Mouse (Mus musculus) thymus, adult 2 months (tissue): Measurements from ENCODE around the gene Wwox.

Source experiments
- CTCF ChIP-seq: fragments of 200-500 bp; IDR thresholded peaks from 2 replicates; pipeline ENCODE4 v1.5.1; 2012; ENCODE audit warnings: mild to moderate bottlenecking, control low read depth, low read length, moderate library complexity, borderline replicate concordance; ENCODE audit not compliant: control insufficient read depth, poor library complexity, insufficient read depth; ENCODE audit errors: extremely low read depth
- POLR2A ChIP-seq: fragments of 200-500 bp; IDR thresholded peaks from 2 replicates; pipeline ENCODE4 v1.6.1; 2012; ENCODE audit warnings: mild to moderate bottlenecking, low read length, control low read depth, moderate library complexity; ENCODE audit not compliant: control insufficient read depth, poor library complexity, insufficient read depth; ENCODE audit errors: extremely low read depth

- TF ChIP-seq CTCF: no peak
- TF ChIP-seq POLR2A: no peak
These were observed 367.5 kb downstream of the Wwox start for GRCm38 (mm10) chr8:114806826-114807420.
